Mouse (Mus musculus) heart, adult 2 months (tissue): ENCODE measurements around the gene Slc44a2.

Experiments
- EP300 ChIP-seq: fragments of 200-500 bp; IDR thresholded peaks from 2 replicates; pipeline ENCODE4 v1.6.1; 2011; ENCODE audit warnings: low read depth, low read length, control low read depth; ENCODE audit not compliant: insufficient read depth
- POLR2A ChIP-seq: fragments of 200-500 bp; IDR thresholded peaks from 2 replicates; pipeline ENCODE4 v1.6.1; 2011; ENCODE audit warnings: mild to moderate bottlenecking, low read depth, low read length, control low read depth; ENCODE audit not compliant: insufficient read depth

DNA sequence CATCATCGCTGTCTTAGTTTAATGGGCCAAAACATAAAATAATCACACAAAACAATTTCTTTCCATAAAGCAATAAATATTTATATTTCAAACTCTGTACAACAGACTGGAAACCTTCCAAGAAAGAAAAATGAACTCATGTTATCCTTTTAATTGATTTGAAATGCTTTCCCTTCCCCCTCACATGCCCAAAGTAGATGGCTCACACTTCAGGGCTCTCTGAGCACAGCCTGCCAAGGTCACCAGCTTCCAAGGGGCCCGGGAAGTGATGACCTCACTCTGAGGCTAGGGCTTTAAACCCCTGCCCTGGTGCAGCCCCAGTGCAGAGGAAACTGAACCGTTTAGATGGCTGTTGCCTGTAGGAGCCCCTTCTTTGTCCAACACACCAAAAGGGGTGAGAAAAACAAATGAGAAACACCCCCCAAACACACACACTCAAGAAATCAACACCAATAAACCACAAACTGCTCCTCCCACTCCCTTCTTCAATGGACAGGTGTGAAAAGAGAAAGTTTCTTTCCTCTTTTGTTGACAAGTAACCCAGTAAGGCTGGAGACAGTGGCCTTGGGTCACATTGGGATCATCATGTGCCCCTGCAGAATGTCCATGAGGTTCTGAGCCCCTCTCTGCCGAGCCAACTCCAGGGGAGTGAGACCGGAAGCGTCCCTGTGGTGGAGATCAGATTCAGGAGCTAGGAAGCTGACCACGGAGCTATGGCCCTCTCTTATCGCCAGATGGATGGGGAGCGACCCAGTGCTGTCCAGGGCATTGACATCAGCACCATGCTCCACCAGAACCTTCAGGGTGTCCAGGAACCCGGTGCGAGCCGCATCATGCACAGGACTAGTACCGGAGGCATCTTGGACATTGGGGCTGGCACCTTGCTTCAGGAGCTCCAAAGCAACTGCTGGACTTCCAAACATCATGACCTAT is 31.8 kb upstream of the Slc44a2 start:
- no peak for TF ChIP-seq POLR2A
- no peak for TF ChIP-seq EP300
